Mouse (Mus musculus) liver, embryonic 11.5 days (tissue): Measurements from ENCODE around the gene Pknox1. TPM values are rescaled to one million over a fixed set of nuclear protein-coding genes. Genes with fewer than 3 reads are reported as not detected.

Experiments used
- ATAC-seq: fragments of 200-750 bp; cut with Nextera tagmentation; replicated peaks from 2 replicates; pipeline ENCODE4 v1.8.0; 2017; ENCODE audit warnings: moderate number of reproducible peaks, mild to moderate bottlenecking, moderate TSS enrichment, moderate library complexity; ENCODE audit not compliant: low FRiP score
- DNase-seq: peaks from one replicate; pipeline ENCODE4 v3.0.0-alpha.2; 2017; ENCODE audit warnings: low spot score
- H3K27ac ChIP-seq: fragments of 300-500 bp; sonication (generic); 2 replicates; pipeline ENCODE4 v1.5.1; 2014; ENCODE audit warnings: mild to moderate bottlenecking, low read depth, low read length, control low read depth
- H3K27me3 ChIP-seq: fragments of 300-500 bp; sonication (generic); replicated peaks from 2 replicates; pipeline ENCODE4 v1.6.1; 2014; ENCODE audit warnings: low read length, mixed read lengths; ENCODE audit not compliant: control insufficient read depth, insufficient read depth
- H3K36me3 ChIP-seq: fragments of 300-500 bp; sonication (generic); 2 replicates; pipeline ENCODE4 v1.6.1; 2014; ENCODE audit warnings: mild to moderate bottlenecking, low read length, moderate library complexity, mixed read lengths; ENCODE audit not compliant: control insufficient read depth, insufficient read depth
- H3K4me1 ChIP-seq: fragments of 300-500 bp; sonication (generic); replicated peaks from 2 replicates; pipeline ENCODE4 v1.6.1; 2014; ENCODE audit warnings: low read length, mixed read lengths; ENCODE audit not compliant: control insufficient read depth, insufficient read depth
- H3K4me2 ChIP-seq: fragments of 300-500 bp; sonication (generic); 2 replicates; pipeline ENCODE4 v1.6.1; 2014; ENCODE audit warnings: mild to moderate bottlenecking, control low read depth, moderate library complexity
- H3K4me3 ChIP-seq: fragments of 300-500 bp; sonication (generic); 2 replicates; pipeline ENCODE4 v1.5.1; 2014; ENCODE audit warnings: low read depth, low read length, control low read depth
- H3K9ac ChIP-seq: fragments of 300-500 bp; sonication (generic); 2 replicates; pipeline ENCODE4 v1.6.1; 2014; ENCODE audit warnings: low read depth, low read length, control low read depth
- H3K9me3 ChIP-seq: fragments of 300-500 bp; sonication (generic); 2 replicates; pipeline ENCODE4 v1.6.1; 2016; ENCODE audit warnings: low read length, inconsistent platforms, mixed read lengths; ENCODE audit not compliant: control insufficient read depth
- WGBS: fragments of 180-500 bp; shearing (Covaris S2); extraction: QIAGEN DNeasy Blood & Tissue Kit; methylation state at CpG from one replicate; pipeline ENCODE4 v1.1.7; 2014; 5-methylcytosine and 5-hydroxymethylcytosine counted together
- polyA plus RNA-seq: library from polyadenylated mRNA; unstranded; fragments of >200 nt; fragmentation: Nextera tagmentation; extraction: Ambion mirVana; gene quantifications from 2 replicates; pipeline ENCODE4 v1.2.1, GENCODE M21; 2014

Pknox1 gene
- polyA plus RNA-seq, 1 experiment from 2014 or later: 25.8 TPM

- 80% methylated on average over 10 of the region's 10 CpGs for WGBS
- no peak for DNase-seq
- H3K4me3 ChIP-seq: no peak overlapping the region
- H3K9ac ChIP-seq: no peak overlapping the region
- H3K36me3 ChIP-seq: no peaks in the 10 kb centered on the region
- no peaks in the 10 kb centered on the region for H3K27me3 ChIP-seq
- H3K9me3 ChIP-seq: no peaks in the 10 kb centered on the region
- ATAC-seq: no peak
- H3K4me1 ChIP-seq: peaks cover 3% of the 10 kb centered on the region; the same call in 1 of the 2 replicates
- no peak overlapping the region for H3K4me2 ChIP-seq
- H3K27ac ChIP-seq: no peak overlapping the region
These were observed 12.1 kb downstream of the Pknox1 start for GRCm38 (mm10) chr17:31576394-31577175.

GRCm38 (mm10) chr17:31580344-31580743 is 15.8 kb downstream of the Pknox1 start:
- no peaks in the 10 kb centered on the region for H3K4me1 ChIP-seq
- no peak overlapping the region for H3K27ac ChIP-seq
- WGBS: 79% methylated on average over 3 of the region's 3 CpGs
- DNase-seq: no peak
- no peak overlapping the region for H3K9ac ChIP-seq
- H3K9me3 ChIP-seq: no peaks in the 10 kb centered on the region
- H3K36me3 ChIP-seq: no peaks in the 10 kb centered on the region
- no peak for ATAC-seq
- H3K27me3 ChIP-seq: no peaks in the 10 kb centered on the region
- no peak overlapping the region for H3K4me2 ChIP-seq
- no peak overlapping the region for H3K4me3 ChIP-seq

- DNase-seq: no peak
- 86% methylated on average over 3 of the region's 3 CpGs for WGBS
- Histone ChIP-seq H3K4me1 (no peaks in the 10 kb centered on the region), H3K9ac (no peak overlapping the region), H3K27ac (no peak overlapping the region), H3K36me3 (0 out of 2 replicates have a peak, but pooled peaks cover 2% of the 10 kb centered on the region), H3K9me3 (no peaks in the 10 kb centered on the region), H3K4me2 (no peak overlapping the region), H3K27me3 (no peaks in the 10 kb centered on the region), H3K4me3 (no peak overlapping the region)
- no peak for ATAC-seq
These were observed 18.7 kb downstream of the Pknox1 start for GRCm38 (mm10) chr17:31583185-31583584.

- 83% methylated on average over 6 of the region's 6 CpGs for WGBS
These were observed 19.2 kb downstream of the Pknox1 start for GRCm38 (mm10) chr17:31583781-31584180.

GRCm38 (mm10) chr17:31588115-31588514 is 23.6 kb downstream of the Pknox1 start:
- no peak for DNase-seq
- Histone ChIP-seq H3K4me2 (no peak overlapping the region), H3K36me3 (0 out of 2 replicates have a peak, but pooled peaks cover 2% of the 10 kb centered on the region), H3K4me1 (no peaks in the 10 kb centered on the region), H3K27me3 (no peaks in the 10 kb centered on the region), H3K4me3 (no peak overlapping the region), H3K9me3 (no peaks in the 10 kb centered on the region), H3K9ac (no peak overlapping the region), H3K27ac (no peak overlapping the region)
- 75% methylated on average over 7 of the region's 7 CpGs for WGBS
- no peak for ATAC-seq

More at GRCm38 (mm10) chr17:31583781-31584180, 19.2 kb downstream of the Pknox1 start:
- H3K27me3 ChIP-seq: no peaks in the 10 kb centered on the region
- H3K4me1 ChIP-seq: no peaks in the 10 kb centered on the region
- ATAC-seq: no peak
- DNase-seq: no peak
- H3K36me3 ChIP-seq: 0 out of 2 replicates have a peak, but pooled peaks cover 2% of the 10 kb centered on the region
- no peak overlapping the region for H3K9ac ChIP-seq
- H3K4me3 ChIP-seq: no peak overlapping the region
- no peaks in the 10 kb centered on the region for H3K9me3 ChIP-seq
- H3K27ac ChIP-seq: no peak overlapping the region
- no peak overlapping the region for H3K4me2 ChIP-seq

- Histone ChIP-seq H3K4me1 (no peaks in the 10 kb centered on the region), H3K27me3 (no peaks in the 10 kb centered on the region), H3K36me3 (0 out of 2 replicates have a peak, but pooled peaks cover 2% of the 10 kb centered on the region), H3K4me2 (no peak overlapping the region), H3K9ac (no peak overlapping the region), H3K9me3 (no peaks in the 10 kb centered on the region), H3K27ac (no peak overlapping the region), H3K4me3 (no peak overlapping the region)
- ATAC-seq (no peak), DNase-seq (no peak)
- 87% methylated on average over 4 of the region's 4 CpGs for WGBS
These were observed 24.2 kb downstream of the Pknox1 start for GRCm38 (mm10) chr17:31588726-31589125.

GRCm38 (mm10) chr17:31590846-31591245 is 26.3 kb downstream of the Pknox1 start:
- H3K9me3 ChIP-seq: no peaks in the 10 kb centered on the region
- H3K27me3 ChIP-seq: no peaks in the 10 kb centered on the region
- WGBS: 89% methylated on average over 11 of the region's 11 CpGs
- no peak overlapping the region for H3K9ac ChIP-seq
- H3K27ac ChIP-seq: no peak overlapping the region
- no peaks in the 10 kb centered on the region for H3K4me1 ChIP-seq
- DNase-seq (no peak), ATAC-seq (no peak)
- peaks cover 8% of the 10 kb centered on the region; the same call in 1 of the 2 replicates for H3K36me3 ChIP-seq
- H3K4me3 ChIP-seq: no peak overlapping the region
- H3K4me2 ChIP-seq: no peak overlapping the region

- Histone ChIP-seq H3K4me1 (no peaks in the 10 kb centered on the region), H3K4me2 (no peak overlapping the region), H3K36me3 (peaks cover 6% of the 10 kb centered on the region; the same call in 1 of the 2 replicates), H3K4me3 (no peak overlapping the region), H3K27ac (no peak overlapping the region), H3K27me3 (no peaks in the 10 kb centered on the region), H3K9me3 (no peaks in the 10 kb centered on the region), H3K9ac (no peak overlapping the region)
- ATAC-seq (no peak), DNase-seq (no peak)
- 64% methylated on average over 7 of the region's 7 CpGs for WGBS
These were observed 30.1 kb downstream of the Pknox1 start for GRCm38 (mm10) chr17:31594590-31594989.

- no peak for DNase-seq
- no peak overlapping the region; the same call in 1 of the 2 replicates for H3K27ac ChIP-seq
- no peak overlapping the region for H3K9ac ChIP-seq
- no peaks in the 10 kb centered on the region for H3K4me1 ChIP-seq
- no peak for ATAC-seq
- 89% methylated on average over 5 of the region's 5 CpGs for WGBS
- peaks cover 6% of the 10 kb centered on the region; the same call in 1 of the 2 replicates for H3K36me3 ChIP-seq
- no peak overlapping the region for H3K4me3 ChIP-seq
- H3K27me3 ChIP-seq: no peaks in the 10 kb centered on the region
- H3K9me3 ChIP-seq: no peaks in the 10 kb centered on the region
- H3K4me2 ChIP-seq: no peak overlapping the region
These were observed 30.5 kb downstream of the Pknox1 start for GRCm38 (mm10) chr17:31595077-31595476.
